Mouse (Mus musculus): ENCODE measurements at regions not wholly inside any gene's neighbourhood (a gene's known extent, or its start where the extent isn't known, plus 50 kb on each side); places are given as distances from the start of the nearest gene placed in this dataset.

DNA sequence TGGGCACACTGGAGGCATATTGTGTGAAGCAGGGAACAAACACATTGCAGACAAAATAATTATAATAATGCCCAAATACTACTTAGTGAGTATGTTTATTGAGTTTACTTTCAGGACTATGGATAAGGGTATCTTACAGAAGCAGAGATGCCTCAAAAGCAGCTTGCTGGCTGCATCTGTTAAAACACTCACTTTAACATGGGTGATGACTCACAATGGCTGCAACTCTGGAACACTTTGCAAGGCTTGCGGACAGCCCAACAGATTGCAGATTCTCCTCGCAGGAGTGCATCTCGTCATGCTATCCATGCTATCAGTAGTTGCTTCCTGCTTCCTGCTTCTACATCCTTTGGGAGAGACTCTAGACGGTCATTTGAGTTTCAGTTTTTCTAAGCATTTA is 373.2 kb upstream of the Arpp21 start:
- intact Hi-C loops (cut with DNase I), result no loop called here
- DNase-seq (ENCODE audit: low spot score in 2 of 2), result peak; percentile 26 to 34

DNA sequence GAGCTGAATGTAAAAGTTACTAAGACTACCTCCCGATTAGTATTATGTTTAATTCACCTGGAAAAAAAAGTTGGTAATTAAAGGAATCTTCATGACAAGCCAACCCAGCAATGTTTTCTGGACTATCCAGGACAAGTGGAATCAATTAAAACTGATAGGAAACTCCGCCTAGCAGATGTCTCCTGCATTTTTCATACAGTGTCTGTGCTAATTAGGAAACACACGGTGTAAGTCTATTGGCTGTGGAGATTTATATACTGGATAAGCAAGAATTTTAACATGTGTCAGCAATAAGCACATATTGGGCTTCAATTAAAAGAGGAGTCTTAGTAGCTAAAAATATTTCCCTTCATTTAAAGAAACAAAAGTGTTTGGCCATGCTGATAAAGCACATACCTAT is 371.5 kb upstream of the Arpp21 start:
- intact Hi-C loops (cut with DNase I), result no loop called here
- no peak for DNase-seq (ENCODE audit: low spot score in 2 of 2)

DNA sequence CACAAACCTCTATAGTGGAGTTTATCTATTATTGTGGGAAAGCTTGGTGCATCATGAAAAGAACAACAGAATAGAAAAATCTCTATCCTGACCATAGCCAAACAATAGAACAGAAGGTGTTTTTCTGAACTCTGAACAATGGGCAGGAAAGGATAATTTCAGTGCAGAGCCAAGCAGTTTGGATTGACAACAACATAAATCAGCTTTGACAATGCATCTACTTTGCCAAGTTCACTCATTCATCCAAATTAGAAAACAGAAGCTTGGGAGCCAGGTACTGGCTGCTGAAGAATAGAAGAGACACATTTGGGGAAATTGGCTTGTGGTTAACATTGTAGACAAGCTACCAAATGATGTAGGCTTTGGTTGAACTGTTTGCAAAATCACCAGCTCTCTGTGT is 360.0 kb upstream of the Arpp21 start:
- DNase-seq (ENCODE audit: low spot score in 2 of 2), result no peak
- intact Hi-C loops (cut with DNase I), result no loop called here

DNA sequence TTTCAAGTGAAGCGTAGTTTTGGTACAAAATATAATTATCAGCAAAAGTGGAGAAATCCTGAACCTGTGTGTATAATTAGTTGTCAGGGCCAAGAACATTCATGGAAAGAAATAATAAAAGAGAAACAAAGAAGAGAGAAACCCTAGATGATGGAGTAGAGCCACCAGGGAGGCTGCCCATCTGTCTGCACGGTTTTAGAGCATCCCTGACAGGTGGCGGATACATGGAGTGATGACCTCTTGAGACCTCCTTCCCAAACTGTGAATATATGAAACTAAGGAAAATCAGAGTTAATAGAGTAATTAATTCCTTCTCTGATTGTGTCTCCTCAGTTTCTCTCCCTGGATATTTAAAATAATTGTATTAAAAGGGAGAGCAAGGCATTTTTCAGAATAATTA is 354.5 kb upstream of the Arpp21 start:
- no peak for DNase-seq (ENCODE audit: low spot score in 2 of 2)
- intact Hi-C loops (cut with DNase I), result no loop called here

DNA sequence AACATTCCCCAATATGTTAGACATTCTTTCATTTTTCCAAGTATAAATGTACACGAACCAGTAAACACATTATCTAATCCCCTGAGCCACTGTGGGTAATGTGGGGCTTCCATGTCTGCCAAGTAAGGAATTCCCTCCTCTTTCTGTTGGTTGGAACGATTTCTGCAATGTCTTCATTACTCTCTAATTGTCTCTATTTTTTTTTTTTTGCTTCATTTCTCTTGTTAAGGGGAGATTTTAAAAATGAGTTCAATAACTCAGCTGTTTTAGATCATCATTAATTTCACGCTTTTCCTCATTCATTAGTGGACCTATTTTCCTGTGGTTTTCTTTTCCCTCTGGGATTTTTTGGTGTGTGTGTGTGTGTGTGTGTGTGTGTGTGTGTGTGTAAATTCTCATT is 337.6 kb upstream of the Arpp21 start:
- intact Hi-C loops (cut with DNase I), result no loop called here
- DNase-seq (ENCODE audit: low spot score in 2 of 2), result no peak

DNA sequence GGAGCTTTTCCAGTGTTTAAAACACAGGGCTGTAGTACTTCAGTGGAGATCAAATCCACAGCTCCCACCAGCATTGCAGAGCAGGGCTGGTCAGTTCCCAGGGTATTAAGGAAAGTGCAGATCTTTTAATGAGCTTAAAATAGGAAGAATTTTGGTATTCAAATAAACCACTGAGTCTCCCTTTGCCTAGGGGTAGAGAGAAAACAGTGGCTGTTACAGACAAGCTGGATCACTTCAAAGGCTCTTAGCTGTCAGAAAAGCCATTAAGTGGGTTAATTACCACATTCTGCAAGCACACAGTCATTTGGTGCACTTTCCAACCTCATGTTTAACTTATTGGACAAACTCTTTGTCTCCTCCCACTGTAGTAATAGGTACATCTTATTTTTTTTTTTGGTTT is 325.6 kb upstream of the Arpp21 start:
- intact Hi-C loops (cut with DNase I), result no loop called here

DNA sequence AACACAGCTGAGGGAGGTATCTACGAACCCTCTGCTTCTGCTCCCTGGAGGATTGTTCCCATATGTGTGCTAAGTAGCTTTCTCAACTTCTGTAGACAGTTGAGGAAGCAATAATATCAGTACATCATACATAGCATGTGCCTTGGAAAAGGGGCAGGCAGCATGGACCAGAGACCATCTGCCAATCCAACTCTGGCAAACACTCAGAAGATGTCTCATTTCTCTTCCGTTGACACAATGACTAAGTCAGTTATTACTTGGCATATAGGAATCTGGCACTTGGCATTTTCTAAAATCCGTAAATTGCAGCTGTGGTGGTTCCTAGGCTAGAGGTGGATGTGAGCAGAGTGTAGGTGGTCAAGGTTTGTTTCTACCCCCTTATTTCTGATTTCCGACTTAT is 324.5 kb upstream of the Arpp21 start:
- DNase-seq (ENCODE audit: low spot score in 2 of 2), result no peak
- intact Hi-C loops (cut with DNase I), result no loop called here

More for the DNA sequence above, 325.6 kb upstream of the Arpp21 start:
- DNase-seq (ENCODE audit: low spot score in 2 of 2), result no peak

DNA sequence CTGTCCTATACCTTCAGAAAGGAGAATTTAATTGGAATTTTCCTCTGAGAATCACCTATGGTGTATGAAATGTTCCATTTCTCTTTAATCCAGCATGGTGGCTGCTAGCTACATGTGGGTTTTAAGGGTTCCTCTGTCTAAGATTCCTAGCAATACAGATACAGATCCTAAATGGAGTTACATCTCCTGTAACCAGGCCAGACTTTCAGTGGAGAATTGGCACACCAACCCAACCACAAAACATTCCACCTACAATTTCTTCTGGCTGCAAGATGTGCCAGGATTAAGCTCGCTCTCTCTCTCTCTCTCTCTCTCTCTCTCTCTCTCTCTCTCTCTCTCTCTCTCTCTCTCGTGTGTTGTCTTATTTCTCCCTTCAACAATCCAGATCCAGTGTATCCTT is 302.2 kb upstream of the Arpp21 start:
- intact Hi-C loops (cut with DNase I), result no loop called here
- DNase-seq (ENCODE audit: low spot score in 2 of 2), result no peak

DNA sequence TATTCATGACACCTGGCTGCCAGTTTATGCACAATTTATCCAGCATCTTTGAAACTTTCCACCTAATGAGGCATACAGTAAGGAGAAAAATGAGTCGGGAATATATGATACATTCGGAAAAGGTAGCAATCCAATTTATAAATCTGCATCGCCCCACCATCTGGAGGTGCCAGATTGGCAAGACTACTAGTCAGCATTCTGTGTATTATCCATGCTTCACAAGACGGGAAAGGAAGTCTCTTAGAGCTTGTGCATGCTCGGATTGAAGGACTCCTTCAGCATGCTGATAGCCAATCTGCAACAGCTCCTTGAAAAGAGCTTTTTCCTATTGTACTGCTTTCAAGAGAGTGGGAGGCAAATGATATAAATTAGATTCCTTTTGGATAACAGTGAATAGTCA is 289.6 kb upstream of the Arpp21 start:
- intact Hi-C loops (cut with DNase I), result no loop called here
- no peak for DNase-seq (ENCODE audit: low spot score in 2 of 2)

DNA sequence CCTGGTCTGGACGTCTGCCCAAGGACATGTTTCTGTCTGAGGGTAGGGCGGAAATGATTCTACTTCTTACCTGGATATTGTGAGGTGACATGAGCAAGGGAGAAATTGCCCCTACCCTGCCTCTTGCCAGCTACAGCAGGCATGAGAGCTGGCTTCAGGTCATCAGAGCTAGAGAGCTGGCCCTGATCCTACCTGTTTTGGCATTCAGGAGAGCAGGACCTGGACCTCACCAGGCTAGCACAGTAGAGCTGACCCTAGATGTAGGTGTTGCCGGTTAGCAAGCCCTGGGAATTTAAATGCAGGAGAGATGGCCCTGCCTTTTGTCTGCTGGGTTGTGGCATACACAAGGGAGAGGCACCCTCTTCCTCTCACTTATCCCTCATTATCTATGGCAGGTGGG is 287.5 kb upstream of the Arpp21 start:
- intact Hi-C loops (cut with DNase I), result no loop called here
- DNase-seq (ENCODE audit: low spot score in 2 of 2), result no peak

DNA sequence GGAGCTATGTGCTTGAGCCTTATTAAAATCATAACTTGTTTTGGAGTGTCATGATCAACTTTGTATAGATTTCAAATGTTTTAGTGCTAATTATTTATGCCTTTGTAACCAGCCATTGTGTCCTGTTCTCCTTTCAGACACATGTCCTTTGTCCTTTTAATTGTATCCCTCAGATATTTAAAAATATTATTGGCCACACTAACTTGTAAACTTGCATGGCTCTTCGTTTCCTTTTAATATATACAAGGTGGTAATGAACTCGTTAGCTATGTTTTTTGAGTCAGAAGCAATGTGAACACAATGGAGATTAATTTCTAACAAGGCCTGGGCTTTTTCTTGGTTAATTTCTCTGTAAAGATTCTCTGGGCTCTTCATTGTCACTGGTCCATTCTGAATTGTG is 275.0 kb upstream of the Arpp21 start:
- intact Hi-C loops (cut with DNase I), result no loop called here
- DNase-seq (ENCODE audit: low spot score in 2 of 2), result no peak

DNA sequence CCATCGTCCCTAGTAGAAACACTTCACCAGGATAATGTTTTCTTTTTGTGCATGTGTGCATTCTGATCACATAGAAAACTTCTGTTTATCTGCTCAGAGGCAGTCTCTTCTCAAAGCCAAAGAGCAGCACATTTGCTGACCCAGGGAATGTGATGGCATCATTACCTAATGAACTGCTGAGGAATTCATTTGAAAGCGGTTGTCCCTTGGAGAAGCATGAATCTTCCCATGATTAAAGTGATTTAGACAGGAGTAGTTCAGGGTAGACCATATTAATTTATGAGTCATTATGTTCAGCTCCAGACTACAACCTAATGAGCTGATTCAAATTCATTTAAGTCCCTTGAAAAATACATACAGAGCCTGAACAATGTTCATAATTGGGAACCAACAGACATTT is 271.1 kb upstream of the Arpp21 start:
- DNase-seq (ENCODE audit: low spot score in 2 of 2), result no peak
- intact Hi-C loops (cut with DNase I), result no loop called here

DNA sequence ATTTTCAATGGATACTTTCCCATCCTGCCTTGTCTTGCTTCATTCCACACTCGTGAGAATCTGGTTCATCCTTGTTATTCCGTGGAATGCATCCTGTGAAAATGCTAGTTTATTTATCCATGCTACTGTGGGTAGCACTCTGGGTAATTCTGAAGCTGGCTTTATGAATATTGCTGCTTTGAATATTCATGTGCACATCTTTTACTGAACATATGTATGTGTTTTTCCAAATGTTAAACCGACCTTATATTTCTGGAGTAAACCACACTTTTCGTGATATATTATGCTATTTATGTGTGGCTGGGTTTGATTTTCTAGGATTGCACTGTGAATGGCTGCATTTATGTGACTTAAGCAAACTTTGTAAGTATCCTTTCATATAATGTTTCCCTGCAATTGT is 262.9 kb upstream of the Arpp21 start:
- no peak for DNase-seq (ENCODE audit: low spot score in 2 of 2)
- intact Hi-C loops (cut with DNase I), result no loop called here

DNA sequence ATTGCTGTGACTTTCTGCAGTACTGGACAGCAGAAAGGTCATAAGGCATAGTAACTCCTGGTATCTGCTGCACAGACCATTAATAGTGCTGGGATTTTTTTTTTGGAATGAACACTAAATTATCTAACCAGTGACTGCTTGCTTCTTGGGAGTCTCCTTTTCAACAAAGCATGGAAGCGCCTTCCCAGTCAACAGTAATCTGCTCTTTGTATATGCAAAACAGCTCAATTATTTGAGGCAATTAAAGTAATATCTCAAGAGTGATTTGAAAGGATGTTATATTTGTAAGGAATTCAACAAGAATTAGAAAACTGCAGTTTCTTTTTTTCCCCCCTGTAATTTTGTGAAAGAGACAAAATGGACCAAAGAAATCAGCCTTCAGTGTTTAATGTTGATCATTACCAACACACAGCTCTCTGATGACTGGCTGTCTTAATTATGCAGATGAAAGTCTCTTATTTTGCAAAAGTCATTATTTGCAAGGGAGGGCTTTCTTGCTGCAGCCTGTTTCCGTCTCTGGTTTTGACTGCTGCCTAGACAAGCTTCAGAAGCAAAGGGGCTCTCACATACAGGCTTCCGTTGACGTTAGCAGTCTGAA is 260.3 kb upstream of the Arpp21 start:
- intact Hi-C loops (cut with DNase I), result no loop called here
- no peak for DNase-seq (ENCODE audit: low spot score in 2 of 2)

DNA sequence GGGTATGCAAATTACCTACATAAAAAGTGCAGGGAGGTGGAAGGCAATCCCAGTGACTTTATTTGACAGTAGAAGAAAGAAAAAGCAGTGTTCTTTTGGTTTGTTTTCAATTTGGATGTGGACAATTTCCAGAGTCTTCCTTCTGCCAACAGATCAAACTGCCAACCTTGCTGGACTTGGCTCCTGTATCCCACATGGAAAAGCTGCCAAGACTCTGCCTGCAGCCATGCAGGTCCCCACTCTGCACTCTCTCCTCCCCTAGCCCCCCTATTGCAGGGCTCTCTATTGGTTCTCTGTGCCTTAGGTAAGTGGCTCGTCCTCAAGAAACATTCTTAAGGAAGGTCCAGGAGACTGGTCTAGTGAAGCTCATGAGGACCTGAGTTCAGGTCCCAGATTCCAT is 255.2 kb upstream of the Arpp21 start:
- intact Hi-C loops (cut with DNase I), result no loop called here
- DNase-seq (ENCODE audit: low spot score in 2 of 2), result no peak

DNA sequence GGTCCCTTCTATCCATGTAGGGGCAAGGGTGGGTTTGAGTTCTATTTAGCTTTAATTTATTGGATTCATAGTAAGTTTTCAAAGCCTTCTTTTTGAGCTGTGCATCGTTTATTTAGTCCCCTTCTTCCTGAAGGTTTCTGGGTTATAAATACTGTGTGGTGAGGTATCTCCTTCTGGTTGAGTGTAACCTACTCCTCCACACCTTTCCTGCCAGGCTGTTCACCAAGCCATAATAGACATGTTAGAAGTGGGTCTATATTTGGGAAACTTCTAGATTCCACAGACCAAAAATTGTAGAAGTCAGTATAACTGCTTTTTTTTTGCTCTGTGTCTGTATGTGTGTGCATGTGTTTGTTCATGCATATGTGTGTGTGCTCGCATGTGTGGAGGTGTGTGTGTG is 240.9 kb upstream of the Arpp21 start:
- DNase-seq (ENCODE audit: low spot score in 2 of 2), result peak in 1 of 2 experiments; percentile 25

DNA sequence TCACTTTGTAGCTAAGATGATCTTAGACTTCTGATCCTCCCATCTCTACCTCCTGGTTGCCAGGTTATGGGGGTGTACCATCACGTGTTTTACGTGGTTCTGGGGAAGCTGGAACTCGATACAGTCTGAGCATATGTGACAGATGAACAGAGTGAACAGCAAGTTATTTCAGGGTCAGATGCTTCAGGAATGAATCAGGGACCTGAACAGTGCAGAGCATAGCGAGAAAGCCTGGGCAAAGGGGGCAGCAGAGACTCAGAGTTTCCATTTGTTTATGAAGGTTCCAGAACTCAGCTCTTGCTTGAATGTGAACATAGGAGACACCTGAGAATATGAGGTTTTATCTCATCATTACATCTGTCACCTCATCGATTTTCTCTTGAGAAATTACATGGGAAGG is 221.9 kb upstream of the Arpp21 start:
- intact Hi-C loops (cut with DNase I), result no loop called here
- DNase-seq (ENCODE audit: low spot score in 2 of 2), result no peak

More for the DNA sequence above, 240.9 kb upstream of the Arpp21 start:
- intact Hi-C loops (cut with DNase I), result no loop called here

DNA sequence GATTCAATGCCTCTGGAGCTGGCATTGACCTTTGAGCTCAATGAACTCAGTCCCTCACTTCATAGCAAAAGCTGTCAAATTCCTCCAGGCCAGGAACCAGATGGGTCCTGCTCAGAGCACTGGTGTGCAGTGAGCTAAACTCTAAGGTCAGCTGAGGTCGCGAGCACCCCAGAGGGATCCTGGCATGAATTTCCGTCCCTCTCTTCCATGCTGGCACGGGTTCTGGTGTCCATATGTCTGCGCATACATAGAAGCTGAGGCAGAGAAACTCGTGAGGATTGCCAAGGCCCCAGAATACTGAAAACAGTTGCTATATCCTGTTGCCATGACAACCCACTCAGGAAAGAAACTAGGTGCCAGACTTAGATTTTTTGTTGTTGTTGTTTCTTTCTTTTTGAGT is 219.0 kb upstream of the Arpp21 start:
- peak; percentile 78 to 82 for DNase-seq (ENCODE audit: low spot score in 2 of 2)
- intact Hi-C loops (cut with DNase I), result no loop called here

DNA sequence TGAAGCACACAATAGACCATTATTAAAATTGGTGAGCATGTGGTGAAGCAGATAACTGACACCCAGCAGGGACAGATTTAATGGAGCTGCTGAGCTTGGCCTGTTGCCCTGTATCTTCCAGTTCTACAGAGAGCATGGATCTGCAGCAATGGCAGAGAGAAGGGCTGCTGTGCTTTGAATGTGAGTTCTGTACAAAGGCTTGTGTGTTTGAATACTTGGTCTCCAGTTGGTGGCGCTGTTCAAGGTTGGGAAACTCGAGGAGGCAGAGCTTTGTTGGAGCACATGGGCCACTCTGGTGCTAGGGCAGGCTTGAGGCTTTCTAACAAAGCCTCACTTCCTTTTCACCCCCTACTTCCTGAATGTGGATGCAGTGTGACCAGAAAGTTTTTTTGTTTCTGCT is 211.8 kb upstream of the Arpp21 start:
- intact Hi-C loops (cut with DNase I), result no loop called here
- DNase-seq (ENCODE audit: low spot score in 2 of 2), result no peak

DNA sequence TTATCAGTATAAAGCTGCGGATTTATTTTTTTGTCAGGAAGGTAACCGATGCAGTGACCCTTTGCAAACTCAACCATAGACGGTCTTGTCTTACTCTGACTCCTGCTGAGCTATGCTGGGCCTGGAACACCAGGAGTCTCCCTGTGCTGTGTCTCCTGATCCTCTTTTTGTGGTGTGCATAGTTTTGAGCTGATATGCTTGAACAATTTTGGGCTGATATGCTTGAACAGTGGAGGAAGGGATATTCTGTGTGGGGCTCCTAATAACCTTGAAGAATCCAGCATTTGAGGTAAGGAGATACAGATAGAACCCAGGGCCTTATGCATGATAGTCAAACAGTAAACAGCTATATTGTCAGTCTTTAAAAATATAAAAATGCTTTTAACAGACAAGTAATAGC is 211.2 kb upstream of the Arpp21 start:
- no peak for DNase-seq (ENCODE audit: low spot score in 2 of 2)
- intact Hi-C loops (cut with DNase I), result no loop called here

DNA sequence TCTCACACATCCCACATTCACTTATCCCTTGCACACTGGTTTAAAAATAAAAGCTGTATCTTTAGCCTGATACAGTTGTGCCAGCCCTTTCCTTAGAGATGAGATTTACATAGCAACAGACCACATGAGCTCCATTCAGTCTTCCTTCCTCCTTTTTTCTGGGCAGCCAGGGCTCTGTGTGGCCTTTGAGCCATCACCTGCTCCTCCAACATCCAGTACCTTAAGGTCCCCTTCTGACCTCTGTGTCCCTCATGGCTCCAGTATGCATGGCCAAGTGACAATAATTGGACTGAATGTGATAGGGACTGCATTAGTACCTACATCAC is 210.3 kb upstream of the Arpp21 start:
- no peak for DNase-seq (ENCODE audit: low spot score in 2 of 2)
- intact Hi-C loops (cut with DNase I), result no loop called here

DNA sequence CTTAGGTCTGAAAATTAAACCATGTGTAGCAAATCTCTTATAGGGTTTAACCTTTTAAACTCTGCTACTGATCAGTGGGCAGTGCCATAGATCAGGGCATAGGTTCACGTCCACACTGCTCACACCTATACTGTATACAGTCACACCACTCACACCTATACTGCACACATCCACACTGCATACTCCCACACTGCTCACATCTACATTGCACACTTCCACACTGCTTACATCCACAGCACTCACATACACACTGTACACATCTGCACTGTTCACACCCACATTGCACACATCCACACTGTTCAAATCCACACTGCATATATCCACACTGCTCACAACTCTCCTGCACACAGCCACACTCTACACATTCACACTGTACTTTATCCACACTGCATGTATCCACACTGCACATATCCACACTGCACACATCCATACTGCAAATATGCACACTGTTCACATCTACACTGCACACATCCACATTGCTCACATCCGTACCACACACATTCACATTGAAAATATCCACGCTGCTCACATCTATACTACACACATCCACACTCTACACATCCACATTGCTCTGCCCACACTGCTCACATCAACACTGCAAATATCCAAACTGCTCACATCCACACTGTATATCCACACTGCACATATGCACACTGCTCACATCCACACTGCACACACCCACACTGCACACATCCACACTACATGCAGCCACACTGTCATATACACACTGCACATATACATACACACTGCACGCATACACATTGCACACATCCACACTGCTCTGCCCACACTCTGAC is 209.7 kb upstream of the Arpp21 start:
- intact Hi-C loops (cut with DNase I), result no loop called here

More for the DNA sequence above, 209.7 kb upstream of the Arpp21 start:
- no peak for DNase-seq (ENCODE audit: low spot score in 2 of 2)

Data from left cerebral cortex, postnatal 36 days (tissue).